Mouse (Mus musculus) liver, embryonic 13.5 days (tissue): ENCODE results near the gene Dnaja1. TPM values are rescaled to one million over a fixed set of nuclear protein-coding genes. Genes with fewer than 3 reads are reported as not detected.

Source experiments
- ATAC-seq: fragments of 200-750 bp; cut with Nextera tagmentation; 2 replicates; pipeline ENCODE4 v1.8.0; 2017; ENCODE audit warnings: low read depth, mild to moderate bottlenecking, moderate number of reproducible peaks, moderate library complexity
- DNase-seq: peaks from one replicate; pipeline ENCODE4 v3.0.0; 2022
- H3K27ac ChIP-seq: fragments of 300-500 bp; sonication (generic); 2 replicates; pipeline ENCODE4 v1.5.1; 2015; ENCODE audit warnings: moderate library complexity, mild to moderate bottlenecking, inconsistent platforms
- H3K27me3 ChIP-seq: fragments of 300-500 bp; sonication (generic); 2 replicates; pipeline ENCODE4 v1.6.1; 2015; ENCODE audit warnings: mild to moderate bottlenecking, inconsistent platforms
- H3K36me3 ChIP-seq: fragments of 300-500 bp; sonication (generic); 2 replicates; pipeline ENCODE4 v1.6.1; 2015; ENCODE audit warnings: mild to moderate bottlenecking, inconsistent platforms
- H3K4me1 ChIP-seq: fragments of 300-500 bp; sonication (generic); replicated peaks from 2 replicates; pipeline ENCODE4 v1.6.1; 2015; ENCODE audit warnings: inconsistent platforms
- H3K4me2 ChIP-seq: fragments of 300-500 bp; sonication (generic); 2 replicates; pipeline ENCODE4 v1.6.1; 2015; ENCODE audit warnings: inconsistent platforms, mild to moderate bottlenecking, moderate library complexity
- H3K4me3 ChIP-seq: fragments of 300-500 bp; sonication (generic); replicated peaks from 2 replicates; pipeline ENCODE4 v1.5.1; 2015; ENCODE audit warnings: mild to moderate bottlenecking, inconsistent platforms
- H3K9ac ChIP-seq: fragments of 300-500 bp; sonication (generic); 2 replicates; pipeline ENCODE4 v1.6.1; 2015; ENCODE audit warnings: mild to moderate bottlenecking, inconsistent platforms
- H3K9me3 ChIP-seq: fragments of 300-500 bp; sonication (generic); replicated peaks from 2 replicates; pipeline ENCODE4 v1.6.1; 2016; ENCODE audit warnings: inconsistent platforms
- WGBS: fragments of 180-500 bp; shearing (Covaris S2); methylation state at CpG from one replicate; pipeline ENCODE4 v1.1.7; 2015; ENCODE audit not compliant: insufficient replicate concordance; 5-methylcytosine and 5-hydroxymethylcytosine counted together
- polyA plus RNA-seq: library from polyadenylated mRNA; unstranded; fragments of >200 nt; fragmentation: Nextera tagmentation; extraction: Ambion mirVana; gene quantifications from 2 replicates; pipeline ENCODE4 v1.2.1, GENCODE M21; 2015

The Dnaja1 gene
- polyA plus RNA-seq, 1 experiment from 2014 or later: 198 TPM

DNA sequence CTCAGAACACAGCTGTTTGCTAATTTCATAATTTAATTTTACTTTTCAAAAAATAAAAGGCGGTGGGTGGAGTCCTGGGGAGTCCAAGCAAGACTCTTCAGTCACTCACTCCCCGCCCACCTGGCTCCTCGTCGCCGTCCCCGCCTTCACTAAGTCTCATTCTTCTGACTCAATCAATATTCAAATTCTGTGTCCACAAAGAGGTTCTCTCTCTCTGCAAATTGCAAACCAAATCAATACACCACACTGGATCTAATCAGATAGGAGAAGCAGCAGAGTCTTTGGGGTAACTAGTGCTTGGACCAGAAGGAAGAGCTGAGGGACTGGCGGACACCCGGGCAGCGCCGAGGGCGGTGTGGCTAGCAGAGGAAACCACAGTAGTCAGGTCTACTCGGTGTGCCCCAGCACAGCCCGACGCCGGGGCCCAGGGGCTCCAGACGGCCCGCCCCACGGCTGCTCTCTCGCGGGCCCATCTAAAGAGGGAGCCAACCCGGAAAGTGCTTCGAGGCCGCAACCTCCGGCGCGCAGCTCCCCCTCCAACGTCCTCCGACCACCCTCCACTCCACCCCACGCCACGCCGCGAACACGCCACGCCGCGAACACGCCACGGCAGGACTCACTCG lies 35.3 kb downstream of the Dnaja1 start:
- DNase-seq: peak; percentile 31
- peak overlapping the region; percentile 91 for H3K9ac ChIP-seq
- no peaks in the 10 kb centered on the region for H3K9me3 ChIP-seq
- peak; percentile 75 for ATAC-seq
- under 1% methylated on average over 39 of the region's 39 CpGs for WGBS
- no peaks in the 10 kb centered on the region for H3K27me3 ChIP-seq
- H3K4me1 ChIP-seq: peaks cover 14% of the 10 kb centered on the region
- peak overlapping the region; percentile 82 for H3K4me2 ChIP-seq
- peak overlapping the region; percentile 84 for H3K27ac ChIP-seq
- H3K4me3 ChIP-seq: peak overlapping the region; percentile 99
- peaks cover 33% of the 10 kb centered on the region for H3K36me3 ChIP-seq

DNA sequence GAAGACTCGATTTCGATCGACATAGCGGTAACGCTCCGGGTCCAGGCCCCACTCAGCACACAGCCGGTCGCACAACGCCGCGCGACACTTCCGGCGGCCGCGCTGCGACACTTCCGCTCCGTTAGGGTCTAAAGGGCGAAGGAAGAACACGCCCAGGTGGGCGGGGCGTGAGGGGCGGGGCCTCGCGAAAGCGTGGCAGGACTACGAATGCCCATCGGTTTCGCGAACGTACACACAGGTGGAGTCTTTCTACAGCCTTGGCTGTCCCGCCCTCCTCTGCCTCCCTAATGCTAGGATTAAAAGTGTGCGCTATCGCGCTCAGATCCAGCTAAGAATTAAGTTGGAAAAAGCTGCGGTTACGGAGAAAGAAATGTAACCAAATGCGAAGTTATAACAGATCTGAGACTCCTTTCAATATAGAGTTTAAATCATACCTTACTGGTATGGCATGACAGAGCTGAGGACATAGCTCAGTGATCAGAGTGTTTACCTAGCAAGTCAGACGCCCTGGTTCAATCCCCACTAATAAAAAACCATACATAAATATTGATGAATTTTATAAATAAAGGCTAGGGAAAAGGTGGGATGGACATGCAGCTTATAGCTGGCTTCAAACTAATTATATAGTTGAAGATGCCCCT lies 36.0 kb downstream of the Dnaja1 start, which contains the start of gene Smu1:
Gene Smu1, minus strand, starts transcription at position 144 of the 641 bp plus-strand sequence.
- no peaks in the 10 kb centered on the region; the same call in 1 of the 2 replicates for H3K27me3 ChIP-seq
- peaks cover 28% of the 10 kb centered on the region for H3K36me3 ChIP-seq
- H3K4me2 ChIP-seq: peak within 1 kb of the TSS; percentile 82
- H3K4me1 ChIP-seq: peaks cover 14% of the 10 kb centered on the region
- under 1% methylated on average over 40 of the region's 40 CpGs for WGBS
- peak; percentile 95 for ATAC-seq
- peak within 1 kb of the TSS; percentile 84 for H3K27ac ChIP-seq
- H3K9ac ChIP-seq: peak within 1 kb of the TSS; percentile 91
- peak within 1 kb of the TSS; percentile 99 for H3K4me3 ChIP-seq
- H3K9me3 ChIP-seq: no peaks in the 10 kb centered on the region
- DNase-seq: peak; percentile 95

DNA sequence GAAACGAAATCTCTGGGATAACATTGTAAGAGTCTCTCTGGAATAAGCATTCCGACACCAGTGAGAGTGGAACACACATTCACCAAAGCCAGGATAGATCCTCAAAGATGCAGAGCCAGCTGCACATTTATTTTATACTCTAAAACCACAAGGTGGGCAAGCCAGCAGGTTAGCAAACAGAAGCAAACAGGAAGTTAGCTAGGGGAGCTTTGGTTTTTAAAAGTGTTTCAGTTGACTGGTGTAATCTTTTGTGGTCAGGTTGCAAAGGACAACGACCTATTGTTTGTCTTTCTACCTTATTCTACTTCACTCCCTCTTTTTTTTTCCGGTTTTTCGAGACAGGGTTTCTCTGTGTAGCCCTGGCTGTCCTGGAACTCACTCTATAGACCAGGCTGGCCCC lies 37.9 kb downstream of the Dnaja1 start:
- Histone ChIP-seq H3K27me3 (peaks cover 4% of the 10 kb centered on the region; the same call in 1 of the 2 replicates), H3K4me1 (peaks cover 14% of the 10 kb centered on the region), H3K4me3 (no peak overlapping the region), H3K9ac (no peak overlapping the region), H3K36me3 (peaks cover 8% of the 10 kb centered on the region), H3K27ac (no peak overlapping the region), H3K9me3 (no peaks in the 10 kb centered on the region), H3K4me2 (no peak overlapping the region)
- WGBS: 38% methylated on average over 5 of the region's 5 CpGs
- DNase-seq (no peak), ATAC-seq (no peak)

DNA sequence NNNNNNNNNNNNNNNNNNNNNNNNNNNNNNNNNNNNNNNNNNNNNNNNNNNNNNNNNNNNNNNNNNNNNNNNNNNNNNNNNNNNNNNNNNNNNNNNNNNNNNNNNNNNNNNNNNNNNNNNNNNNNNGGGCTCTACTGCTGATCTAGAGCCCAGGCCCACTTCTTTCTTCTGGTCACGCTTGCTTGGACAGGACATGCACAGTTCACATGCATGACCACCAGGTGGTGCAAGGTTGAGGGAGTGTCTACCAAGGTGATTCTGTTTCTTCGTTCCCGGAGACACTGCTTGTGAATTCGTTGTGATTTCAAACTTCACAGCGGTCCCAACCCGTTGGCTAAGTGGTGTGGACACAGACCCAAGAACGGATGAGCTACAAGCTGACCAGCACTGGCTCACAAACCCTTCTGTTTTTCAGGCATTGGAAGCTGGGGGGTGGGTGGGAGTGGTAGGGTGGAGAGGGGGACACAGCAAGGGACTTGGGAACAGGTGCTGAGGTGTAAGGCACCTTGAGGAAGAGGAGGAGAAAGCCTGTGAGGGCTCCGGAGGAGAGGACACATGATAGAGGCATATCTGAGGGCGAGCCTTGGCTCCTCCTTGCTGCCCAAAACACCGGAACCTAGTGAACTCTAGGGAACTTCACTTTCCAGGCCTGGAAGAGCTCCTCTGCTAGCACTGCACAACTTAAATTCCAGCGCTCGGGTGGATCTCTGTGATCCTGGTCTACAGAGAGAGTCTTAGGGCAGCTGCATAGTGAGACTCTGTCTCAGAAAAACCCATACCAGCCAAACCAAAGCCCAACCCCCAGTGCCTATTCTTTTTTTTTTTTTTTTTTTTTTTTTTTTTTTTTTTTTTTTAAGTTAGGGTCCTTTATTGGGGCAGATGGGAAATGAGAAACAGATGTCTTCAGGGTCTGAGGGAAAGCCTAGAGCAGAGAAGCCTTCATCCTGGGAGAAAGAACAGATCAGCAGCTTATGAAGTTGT lies 52.6 kb downstream of the Dnaja1 start:
- 12% methylated on average over 12 of the region's 12 CpGs for WGBS
- DNase-seq (peak; percentile 63), ATAC-seq (no peak)
- no peaks in the 10 kb centered on the region for H3K9me3 ChIP-seq
- H3K4me1 ChIP-seq: peaks cover 50% of the 10 kb centered on the region
- H3K27me3 ChIP-seq: no peaks in the 10 kb centered on the region
- H3K27ac ChIP-seq: no peak overlapping the region
- H3K9ac ChIP-seq: no peak overlapping the region
- H3K36me3 ChIP-seq: no peaks in the 10 kb centered on the region
- H3K4me2 ChIP-seq: peak overlapping the region; percentile 52
- H3K4me3 ChIP-seq: peak overlapping the region; percentile 23; the same call in 1 of the 2 replicates

DNA sequence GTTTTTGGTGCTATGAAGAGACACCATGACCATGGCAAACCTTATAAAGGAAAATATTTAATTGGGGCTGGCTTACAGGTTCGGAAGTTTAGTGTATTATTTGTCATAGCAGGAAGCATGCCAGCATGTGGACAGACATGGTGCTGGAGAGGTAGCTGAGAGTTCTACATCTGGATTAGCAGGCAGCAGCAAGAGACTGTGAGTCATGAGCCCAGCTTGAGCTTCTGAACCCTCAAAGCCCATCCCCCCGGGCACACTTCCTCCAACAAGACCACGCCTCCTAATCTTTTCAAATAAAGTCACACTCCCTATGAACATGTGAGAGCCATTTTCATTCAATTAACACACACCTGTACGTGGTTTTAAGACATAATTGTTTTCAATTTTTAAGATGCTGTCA lies 54.5 kb downstream of the Dnaja1 start:
- no peak overlapping the region for H3K9ac ChIP-seq
- H3K9me3 ChIP-seq: no peaks in the 10 kb centered on the region
- no peak overlapping the region for H3K4me2 ChIP-seq
- peaks cover 53% of the 10 kb centered on the region for H3K4me1 ChIP-seq
- H3K27ac ChIP-seq: no peak overlapping the region
- H3K36me3 ChIP-seq: no peaks in the 10 kb centered on the region
- H3K4me3 ChIP-seq: no peak overlapping the region
- no peaks in the 10 kb centered on the region for H3K27me3 ChIP-seq
- 41% methylated on average over 4 of the region's 4 CpGs for WGBS
- ATAC-seq (no peak), DNase-seq (no peak)

DNA sequence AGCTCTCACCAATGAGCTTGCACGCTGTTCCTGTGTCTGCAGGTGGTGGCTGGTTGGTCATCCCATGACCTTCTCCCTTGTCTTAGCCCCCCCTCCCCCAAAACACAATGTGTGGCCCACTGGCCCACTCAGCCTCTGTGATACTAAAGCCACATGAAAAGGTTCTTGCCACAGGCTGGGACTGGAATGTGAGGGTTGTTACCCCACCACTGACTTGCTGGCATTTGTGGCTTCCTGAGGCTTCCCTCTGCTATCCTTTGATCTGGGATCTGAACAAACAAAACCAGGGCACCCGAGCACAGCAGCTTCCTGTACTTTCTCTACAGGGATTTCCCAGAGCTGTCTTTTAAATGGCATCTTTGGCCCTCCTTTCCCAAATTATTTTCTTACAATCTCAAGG lies 55.2 kb downstream of the Dnaja1 start:
- Histone ChIP-seq H3K4me1 (peaks cover 53% of the 10 kb centered on the region), H3K9me3 (no peaks in the 10 kb centered on the region), H3K4me3 (no peak overlapping the region), H3K9ac (no peak overlapping the region), H3K4me2 (no peak overlapping the region), H3K27ac (no peak overlapping the region), H3K36me3 (no peaks in the 10 kb centered on the region), H3K27me3 (no peaks in the 10 kb centered on the region)
- no peak for DNase-seq
- 26% methylated on average over 2 of the region's 2 CpGs for WGBS
- ATAC-seq: no peak

- Histone ChIP-seq H3K4me2 (no peak overlapping the region), H3K27ac (no peak overlapping the region), H3K9me3 (no peaks in the 10 kb centered on the region), H3K9ac (no peak overlapping the region), H3K4me3 (no peak overlapping the region), H3K4me1 (peaks cover 49% of the 10 kb centered on the region), H3K27me3 (no peaks in the 10 kb centered on the region), H3K36me3 (no peaks in the 10 kb centered on the region)
- no peak for ATAC-seq
- no peak for DNase-seq
- 58% methylated on average over 6 of the region's 6 CpGs for WGBS
These were observed 56.7 kb downstream of the Dnaja1 start for GRCm38 (mm10) chr4:40778656-40779055.

DNA sequence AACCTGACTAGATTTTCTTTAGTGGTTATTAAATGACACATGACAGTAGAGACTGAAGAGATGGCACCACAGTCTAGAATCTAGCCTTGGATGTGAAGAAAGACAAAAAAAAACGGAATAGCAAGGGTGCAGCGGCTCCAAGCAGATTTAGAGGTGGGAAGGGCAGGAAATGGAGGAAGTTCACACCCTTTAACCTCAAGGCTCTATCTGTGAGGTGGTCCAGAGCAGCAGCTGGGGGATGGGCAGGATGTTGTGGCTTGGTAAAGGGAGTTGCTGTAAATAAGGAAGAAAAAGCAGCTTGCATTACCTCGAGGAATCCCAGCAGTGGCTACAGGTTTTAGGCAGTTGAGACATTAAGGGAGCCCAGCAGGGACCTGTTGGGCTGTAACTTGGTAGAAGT lies 59.2 kb downstream of the Dnaja1 start:
- peak overlapping the region; percentile 29; the same call in 1 of the 2 replicates for H3K27ac ChIP-seq
- WGBS: 1% methylated on average over 3 of the region's 3 CpGs
- peaks cover 43% of the 10 kb centered on the region for H3K4me1 ChIP-seq
- H3K9me3 ChIP-seq: no peaks in the 10 kb centered on the region
- no peaks in the 10 kb centered on the region for H3K36me3 ChIP-seq
- ATAC-seq: no peak
- H3K9ac ChIP-seq: peak overlapping the region; percentile 39; the same call in 1 of the 2 replicates
- H3K4me3 ChIP-seq: no peak overlapping the region
- DNase-seq: no peak
- no peaks in the 10 kb centered on the region for H3K27me3 ChIP-seq
- peak overlapping the region; percentile 46 for H3K4me2 ChIP-seq

- H3K27me3 ChIP-seq: no peaks in the 10 kb centered on the region
- H3K4me1 ChIP-seq: peaks cover 37% of the 10 kb centered on the region
These were observed 60.0 kb downstream of the Dnaja1 start for GRCm38 (mm10) chr4:40781797-40782495.

GRCm38 (mm10) chr4:40783049-40783448 lies 61.1 kb downstream of the Dnaja1 start:
- no peak for ATAC-seq
- 61% methylated on average over 4 of the region's 4 CpGs for WGBS

More at GRCm38 (mm10) chr4:40781797-40782495, 60.0 kb downstream of the Dnaja1 start:
- DNase-seq: no peak
- no peaks in the 10 kb centered on the region for H3K36me3 ChIP-seq
- H3K9ac ChIP-seq: peak overlapping the region; percentile 39; the same call in 1 of the 2 replicates
- H3K4me2 ChIP-seq: peak overlapping the region; percentile 46
- peak overlapping the region; percentile 29 for H3K27ac ChIP-seq
- H3K9me3 ChIP-seq: no peaks in the 10 kb centered on the region
- peak; percentile 69 for ATAC-seq
- no peak overlapping the region for H3K4me3 ChIP-seq
- 9% methylated on average over 8 of the region's 8 CpGs for WGBS

More at GRCm38 (mm10) chr4:40783049-40783448, 61.1 kb downstream of the Dnaja1 start:
- Histone ChIP-seq H3K27me3 (no peaks in the 10 kb centered on the region), H3K9ac (no peak overlapping the region), H3K36me3 (no peaks in the 10 kb centered on the region), H3K4me2 (no peak overlapping the region), H3K4me1 (peaks cover 30% of the 10 kb centered on the region), H3K27ac (no peak overlapping the region), H3K9me3 (no peaks in the 10 kb centered on the region), H3K4me3 (no peak overlapping the region)
- no peak for DNase-seq
